Mouse (Mus musculus) lung, embryonic 16.5 days (tissue): ENCODE results near the gene Mak. TPM values are rescaled to one million over a fixed set of nuclear protein-coding genes. Genes with fewer than 3 reads are reported as not detected.
"Not testable (repeated sequence)": the region's sequence is repeated elsewhere in the genome, so short reads cannot be mapped to it uniquely, and the experiment has no call there.

Experiments used
- ATAC-seq: fragments of 200-750 bp; cut with Nextera tagmentation; 2 replicates; pipeline ENCODE4 v1.8.0; 2017; ENCODE audit warnings: low read depth, mild to moderate bottlenecking, moderate library complexity
- H3K27ac ChIP-seq: fragments of 300-500 bp; sonication (generic); 2 replicates; pipeline ENCODE4 v1.5.1; 2014; ENCODE audit warnings: mild to moderate bottlenecking, control low read depth, low read length
- H3K27me3 ChIP-seq: fragments of 300-500 bp; sonication (generic); 2 replicates; pipeline ENCODE4 v1.6.1; 2014; ENCODE audit warnings: low read depth, low read length, mixed read lengths; ENCODE audit not compliant: control insufficient read depth, insufficient read depth
- H3K36me3 ChIP-seq: fragments of 300-500 bp; sonication (generic); 2 replicates; pipeline ENCODE4 v1.6.1; 2014; ENCODE audit warnings: low read length; ENCODE audit not compliant: control insufficient read depth, insufficient read depth
- H3K4me1 ChIP-seq: fragments of 300-500 bp; sonication (generic); replicated peaks from 2 replicates; pipeline ENCODE4 v1.6.1; 2014; ENCODE audit warnings: low read length, mixed read lengths; ENCODE audit not compliant: control insufficient read depth, insufficient read depth
- H3K4me2 ChIP-seq: fragments of 300-500 bp; sonication (generic); 2 replicates; pipeline ENCODE4 v1.6.1; 2014; ENCODE audit warnings: low read depth, low read length, control low read depth
- H3K4me3 ChIP-seq: fragments of 300-500 bp; sonication (generic); 2 replicates; pipeline ENCODE4 v1.5.1; 2014; ENCODE audit warnings: mild to moderate bottlenecking, low read length, control low read depth
- H3K9ac ChIP-seq: fragments of 300-500 bp; sonication (generic); 2 replicates; pipeline ENCODE4 v1.6.1; 2014; ENCODE audit warnings: low read length, control low read depth
- H3K9me3 ChIP-seq: fragments of 300-500 bp; sonication (generic); 2 replicates; pipeline ENCODE4 v1.6.1; 2016; ENCODE audit warnings: low read length; ENCODE audit not compliant: control insufficient read depth
- WGBS: fragments of 180-500 bp; shearing (Covaris S2); extraction: QIAGEN DNeasy Blood & Tissue Kit; methylation state at CpG from one replicate; pipeline ENCODE4 v1.1.7; 2014; 5-methylcytosine and 5-hydroxymethylcytosine counted together
- polyA plus RNA-seq: library from polyadenylated mRNA; unstranded; fragments of >200 nt; fragmentation: Nextera tagmentation; extraction: Ambion mirVana; gene quantifications from 2 replicates; pipeline ENCODE4 v1.2.1, GENCODE M21; 2015

Mak gene
- polyA plus RNA-seq, 1 experiment from 2014 or later: 2.5 TPM

GRCm38 (mm10) chr13:40994487-40995263, 84.8 kb downstream of the Mak start:
- ATAC-seq: no peak

GRCm38 (mm10) chr13:40988418-40988817, 91.1 kb downstream of the Mak start:
- ATAC-seq: no peak
- no peak overlapping the region for H3K27ac ChIP-seq
- no peaks in the 10 kb centered on the region for H3K9me3 ChIP-seq
- no peaks in the 10 kb centered on the region for H3K27me3 ChIP-seq
- no peak overlapping the region for H3K4me3 ChIP-seq
- WGBS: 43% methylated on average over 2 of the region's 2 CpGs
- H3K36me3 ChIP-seq: no peaks in the 10 kb centered on the region
- H3K4me1 ChIP-seq: no peaks in the 10 kb centered on the region
- no peak overlapping the region for H3K9ac ChIP-seq
- no peak overlapping the region for H3K4me2 ChIP-seq

More at GRCm38 (mm10) chr13:40994487-40995263, 84.8 kb downstream of the Mak start:
- Histone ChIP-seq H3K36me3 (no peaks in the 10 kb centered on the region), H3K27me3 (no peaks in the 10 kb centered on the region), H3K9me3 (no peaks in the 10 kb centered on the region), H3K27ac (no peak overlapping the region; the same call in 1 of the 2 replicates), H3K4me3 (no peak overlapping the region), H3K9ac (no peak overlapping the region), H3K4me1 (peaks cover 6% of the 10 kb centered on the region; the same call in 1 of the 2 replicates), H3K4me2 (peak overlapping the region; percentile 9)
- 5% methylated on average over 8 of the region's 8 CpGs for WGBS

- not testable (repeated sequence) for H3K27me3 ChIP-seq, H3K4me2 ChIP-seq, H3K27ac ChIP-seq, H3K4me3 ChIP-seq, H3K9me3 ChIP-seq, H3K4me1 ChIP-seq, ATAC-seq, H3K36me3 ChIP-seq, H3K9ac ChIP-seq
- WGBS: 60% methylated on average over 4 of the region's 4 CpGs
Observed at GRCm38 (mm10) chr13:40987608-40988303, 91.8 kb downstream of the Mak start.

GRCm38 (mm10) chr13:40986081-40986480, 93.4 kb downstream of the Mak start:
- 89% methylated on average over 5 of the region's 5 CpGs for WGBS

GRCm38 (mm10) chr13:40982759-40983158, 96.7 kb downstream of the Mak start:
- Histone ChIP-seq H3K9me3 (no peaks in the 10 kb centered on the region), H3K4me2 (no peak overlapping the region), H3K27me3 (no peaks in the 10 kb centered on the region), H3K36me3 (no peaks in the 10 kb centered on the region), H3K4me3 (no peak overlapping the region), H3K9ac (no peak overlapping the region), H3K4me1 (0 out of 2 replicates have a peak, but pooled peaks cover 3% of the 10 kb centered on the region), H3K27ac (no peak overlapping the region)
- ATAC-seq: no peak
- 86% methylated on average over 1 of the region's 1 CpGs for WGBS

More at GRCm38 (mm10) chr13:40986081-40986480, 93.4 kb downstream of the Mak start:
- Histone ChIP-seq H3K27me3 (no peaks in the 10 kb centered on the region), H3K9me3 (no peaks in the 10 kb centered on the region), H3K4me2 (no peak overlapping the region), H3K4me3 (no peak overlapping the region), H3K9ac (no peak overlapping the region), H3K4me1 (no peaks in the 10 kb centered on the region), H3K36me3 (no peaks in the 10 kb centered on the region), H3K27ac (no peak overlapping the region)
- no peak for ATAC-seq

- peak overlapping the region; percentile 31; the same call in 1 of the 2 replicates for H3K27ac ChIP-seq
- no peaks in the 10 kb centered on the region for H3K27me3 ChIP-seq
- H3K4me3 ChIP-seq: no peak overlapping the region
- H3K4me1 ChIP-seq: 0 out of 2 replicates have a peak, but pooled peaks cover 3% of the 10 kb centered on the region
- ATAC-seq: no peak
- no peaks in the 10 kb centered on the region for H3K9me3 ChIP-seq
- H3K9ac ChIP-seq: no peak overlapping the region
- 32% methylated on average over 2 of the region's 2 CpGs for WGBS
- no peak overlapping the region for H3K4me2 ChIP-seq
- H3K36me3 ChIP-seq: no peaks in the 10 kb centered on the region
Observed at GRCm38 (mm10) chr13:40979321-40979720, 100.2 kb downstream of the Mak start.

DNA sequence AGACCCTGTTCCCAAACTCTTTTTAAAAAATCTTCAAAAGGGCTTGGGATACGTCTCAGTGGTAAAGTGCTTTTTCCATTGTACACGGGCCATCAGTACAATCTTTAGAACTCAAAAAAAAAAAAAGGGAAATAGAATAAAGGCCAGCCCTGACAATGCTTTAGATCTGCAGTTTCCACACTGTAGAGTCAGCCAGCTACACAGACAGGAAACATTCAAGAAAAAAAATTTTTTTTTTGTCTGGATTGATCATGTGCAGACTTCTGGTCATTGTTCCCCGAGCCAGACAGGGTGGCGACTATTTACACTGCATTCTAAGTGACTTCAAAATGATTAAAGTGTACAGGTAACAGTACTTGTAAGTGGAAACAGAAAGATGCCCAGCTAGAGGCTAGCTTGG, 100.9 kb downstream of the Mak start:
- no peaks in the 10 kb centered on the region for H3K27me3 ChIP-seq
- no peaks in the 10 kb centered on the region for H3K9me3 ChIP-seq
- 0 out of 2 replicates have a peak, but pooled peaks cover 3% of the 10 kb centered on the region for H3K4me1 ChIP-seq
- H3K4me3 ChIP-seq: no peak overlapping the region
- WGBS: 52% methylated on average over 4 of the region's 4 CpGs
- H3K4me2 ChIP-seq: no peak overlapping the region
- H3K9ac ChIP-seq: no peak overlapping the region
- no peak overlapping the region for H3K27ac ChIP-seq
- no peaks in the 10 kb centered on the region for H3K36me3 ChIP-seq
- ATAC-seq: peak; percentile 34; the same call in 1 of the 2 replicates

GRCm38 (mm10) chr13:40977609-40978008, 101.9 kb downstream of the Mak start:
- Histone ChIP-seq H3K4me3 (no peak overlapping the region), H3K4me2 (no peak overlapping the region), H3K9ac (no peak overlapping the region), H3K36me3 (no peaks in the 10 kb centered on the region), H3K4me1 (0 out of 2 replicates have a peak, but pooled peaks cover 3% of the 10 kb centered on the region), H3K27me3 (no peaks in the 10 kb centered on the region), H3K27ac (no peak overlapping the region), H3K9me3 (no peaks in the 10 kb centered on the region)
- 24% methylated on average over 7 of the region's 7 CpGs for WGBS
- no peak for ATAC-seq
